ENCODE assay signal across 20 mouse cellular contexts in the genomic region with DNA sequence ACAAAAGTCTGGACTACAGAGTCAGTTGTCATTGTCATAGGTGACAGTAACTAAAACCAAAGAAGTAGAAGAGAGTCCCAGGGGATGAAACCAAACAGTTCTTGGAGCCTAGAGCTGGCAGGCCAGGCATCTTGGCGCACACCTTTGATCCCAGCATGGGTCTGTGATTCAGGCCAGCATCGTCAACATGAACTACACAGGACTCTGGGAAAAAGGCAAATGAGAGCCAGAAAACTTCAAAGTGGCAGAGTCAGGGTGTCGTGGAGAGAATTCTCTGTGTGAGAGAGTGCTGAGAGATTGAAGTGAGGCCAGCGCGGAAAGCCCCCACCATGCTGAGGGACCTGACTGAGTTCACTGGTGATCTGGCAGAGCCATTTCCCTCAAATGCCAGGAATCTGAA. TPM values are rescaled to one million over a fixed set of nuclear protein-coding genes. Genes with fewer than 3 reads are reported as not detected.
DNase-seq lines count a peak whose midpoint lies in the region; ATAC-seq and TF ChIP-seq lines count a peak whose summit lies in the region.
"Had no signal": no experiment of that assay in that cellular context is flagged by ENCODE, and none has a peak within 500 bp of the region (broad histone marks: within the 10 kb centered on the region; RNA-seq: fewer than 3 reads in every experiment).

No protein-coding gene starts in this region.

- no peak overlapping the region for H3K4me3 ChIP-seq in forebrain, postnatal 0 days (ENCODE audit: low read depth, low read length)
- H3K4me3 ChIP-seq in forebrain, embryonic 14.5 days (ENCODE audit: low read depth, low read length), result no peak overlapping the region
- H3K4me3 ChIP-seq in midbrain, postnatal 0 days (ENCODE audit: low read depth, low read length), result no peak overlapping the region
- no peak overlapping the region for H3K4me3 ChIP-seq in midbrain, embryonic 10.5 days
- H3K4me3 ChIP-seq in liver, embryonic 11.5 days (ENCODE audit: low read depth, low read length), result no peak overlapping the region
- no peak overlapping the region for H3K4me3 ChIP-seq in kidney, adult 2 months (ENCODE audit: insufficient read depth, low read depth, low read length)
- H3K4me3 ChIP-seq: heart, adult 2 months; heart, embryonic 15.5 days; hindbrain, embryonic 10.5 days; limb, embryonic 12.5 days; liver, embryonic 13.5 days had no signal

- H3K36me3 ChIP-seq in forebrain, postnatal 0 days (ENCODE audit: insufficient read depth), result no peaks in the 10 kb centered on the region
- no peaks in the 10 kb centered on the region for H3K36me3 ChIP-seq in forebrain, embryonic 14.5 days (ENCODE audit: control insufficient read depth, insufficient read depth, low read length)
- no peaks in the 10 kb centered on the region for H3K36me3 ChIP-seq in midbrain, postnatal 0 days (ENCODE audit: insufficient read depth, low read length)
- 0 out of 2 replicates have a peak, but pooled peaks cover 4% of the 10 kb centered on the region for H3K36me3 ChIP-seq in midbrain, embryonic 10.5 days
- H3K36me3 ChIP-seq in liver, embryonic 11.5 days (ENCODE audit: control insufficient read depth, insufficient read depth, low read length), result no peaks in the 10 kb centered on the region
- peaks cover 1% of the 10 kb centered on the region; the same call in 1 of the 2 replicates for H3K36me3 ChIP-seq in kidney, adult 2 months (ENCODE audit: control insufficient read depth, insufficient read depth, low read length)
- H3K36me3 ChIP-seq: heart, embryonic 15.5 days; limb, embryonic 12.5 days; liver, embryonic 13.5 days had no signal

- no peak for TF ChIP-seq POLR2A in kidney, adult 2 months (IDR thresholded peaks at IDR 0.05; ENCODE audit: low read depth, low read length)

- no peak overlapping the region for H3K4me2 ChIP-seq in forebrain, postnatal 0 days (ENCODE audit: low read depth)
- H3K4me2 ChIP-seq in forebrain, embryonic 14.5 days (ENCODE audit: low read length), result no peak overlapping the region
- H3K4me2 ChIP-seq in midbrain, postnatal 0 days (ENCODE audit: low read depth, low read length, poor library complexity, severe bottlenecking), result no peak overlapping the region
- H3K4me2 ChIP-seq in liver, embryonic 11.5 days, result no peak overlapping the region
- H3K4me2 ChIP-seq: heart, embryonic 15.5 days; limb, embryonic 12.5 days; liver, embryonic 13.5 days; lung, embryonic 14.5 days had no signal

- H3K4me1 ChIP-seq in forebrain, postnatal 0 days (ENCODE audit: insufficient read depth), result no peaks in the 10 kb centered on the region
- no peaks in the 10 kb centered on the region for H3K4me1 ChIP-seq in forebrain, embryonic 14.5 days (ENCODE audit: control insufficient read depth, insufficient read depth, low read length)
- H3K4me1 ChIP-seq in midbrain, postnatal 0 days (ENCODE audit: insufficient read depth, low read length), result no peaks in the 10 kb centered on the region
- H3K4me1 ChIP-seq in midbrain, embryonic 10.5 days, result peaks cover 6% of the 10 kb centered on the region; the same call in 1 of the 2 replicates
- H3K4me1 ChIP-seq in liver, embryonic 11.5 days (replicated peaks; ENCODE audit: control insufficient read depth, insufficient read depth, low read length), result no peaks in the 10 kb centered on the region
- no peaks in the 10 kb centered on the region for H3K4me1 ChIP-seq in kidney, adult 2 months (ENCODE audit: control insufficient read depth, insufficient read depth, low read length)
- H3K4me1 ChIP-seq: heart, embryonic 15.5 days; limb, embryonic 12.5 days had no signal

- WGBS in forebrain, postnatal 0 days, result 76% methylated on average over 5 of the region's 5 CpGs
- WGBS in forebrain, embryonic 14.5 days, result 83% methylated on average over 5 of the region's 5 CpGs
- WGBS in midbrain, postnatal 0 days, result 74% methylated on average over 5 of the region's 5 CpGs
- 82% methylated on average over 5 of the region's 5 CpGs for WGBS in midbrain, embryonic 10.5 days
- 86% methylated on average over 5 of the region's 5 CpGs for WGBS in liver, embryonic 11.5 days
- 80% methylated on average over 5 of the region's 5 CpGs for WGBS in kidney, adult 2 months

- H3K9ac ChIP-seq in forebrain, postnatal 0 days, result no peak overlapping the region
- H3K9ac ChIP-seq in forebrain, embryonic 14.5 days (ENCODE audit: low read length), result no peak overlapping the region
- no peak overlapping the region for H3K9ac ChIP-seq in midbrain, postnatal 0 days (replicated peaks; ENCODE audit: low read length, poor library complexity, severe bottlenecking)
- H3K9ac ChIP-seq in liver, embryonic 11.5 days (ENCODE audit: low read depth, low read length), result no peak overlapping the region
- H3K9ac ChIP-seq: heart, embryonic 15.5 days; limb, embryonic 12.5 days; liver, embryonic 13.5 days; lung, embryonic 14.5 days had no signal

- no peak for TF ChIP-seq CTCF in forebrain, postnatal 0 days (IDR thresholded peaks at IDR 0.05; ENCODE audit: low read depth)
- no peak for TF ChIP-seq CTCF in midbrain, postnatal 0 days (IDR thresholded peaks at IDR 0.05)
- TF ChIP-seq CTCF in kidney, adult 2 months (conservative IDR thresholded peaks at IDR 0.05; ENCODE audit: insufficient read depth, insufficient read length, low read depth, low read length), result no peak

- no peaks in the 10 kb centered on the region for H3K9me3 ChIP-seq in forebrain, postnatal 0 days (ENCODE audit: low read length)
- no peaks in the 10 kb centered on the region for H3K9me3 ChIP-seq in forebrain, embryonic 14.5 days (replicated peaks; ENCODE audit: control insufficient read depth, low read length)
- H3K9me3 ChIP-seq in midbrain, postnatal 0 days (ENCODE audit: low read length), result no peaks in the 10 kb centered on the region
- peaks cover 5% of the 10 kb centered on the region; the same call in 1 of the 2 replicates for H3K9me3 ChIP-seq in midbrain, embryonic 10.5 days (replicated peaks)
- no peaks in the 10 kb centered on the region for H3K9me3 ChIP-seq in liver, embryonic 11.5 days (ENCODE audit: control insufficient read depth, low read length)
- H3K9me3 ChIP-seq: heart, embryonic 15.5 days; liver, embryonic 13.5 days had no signal

- H3K27ac ChIP-seq in forebrain, postnatal 0 days (ENCODE audit: low read depth, low read length), result no peak overlapping the region
- no peak overlapping the region for H3K27ac ChIP-seq in forebrain, embryonic 14.5 days (ENCODE audit: low read depth, low read length)
- H3K27ac ChIP-seq in midbrain, postnatal 0 days (ENCODE audit: low read depth, low read length), result no peak overlapping the region
- no peak overlapping the region for H3K27ac ChIP-seq in midbrain, embryonic 10.5 days (replicated peaks)
- no peak overlapping the region for H3K27ac ChIP-seq in liver, embryonic 11.5 days (ENCODE audit: low read depth, low read length)
- no peak overlapping the region for H3K27ac ChIP-seq in kidney, adult 2 months (ENCODE audit: insufficient read depth, low read depth, low read length)
- H3K27ac ChIP-seq: heart, adult 2 months; heart, embryonic 15.5 days; hindbrain, embryonic 10.5 days; limb, embryonic 12.5 days; liver, embryonic 13.5 days had no signal

- DNase-seq in forebrain, postnatal 0 days, result peak; percentile 14
- DNase-seq in forebrain, embryonic 14.5 days (ENCODE audit: low spot score), result no peak
- DNase-seq in midbrain, postnatal 0 days (ENCODE audit: low spot score), result peak; percentile 47
- no peak for DNase-seq in midbrain, embryonic 10.5 days (ENCODE audit: low spot score)
- DNase-seq in cerebellum, adult 9-10 months, result peak; percentile 80
- DNase-seq in liver, embryonic 11.5 days (ENCODE audit: low spot score), result no peak
- no peak for DNase-seq in kidney, adult 2 months
- DNase-seq: adrenal gland, postnatal 25 days; embryo, embryonic 11 days; gastrocnemius, postnatal 14 days; heart, adult 2 months; kidney, postnatal 36 days; liver, embryonic 13.5 days; lung, embryonic 14.5 days; lung, postnatal 4 days had no signal

- ATAC-seq in forebrain, postnatal 0 days, result peak; percentile 26; the same call in 1 of the 2 replicates
- no peak for ATAC-seq in forebrain, embryonic 14.5 days
- ATAC-seq in midbrain, postnatal 0 days (ENCODE audit: low FRiP score), result no peak
- ATAC-seq in liver, embryonic 11.5 days (replicated peaks; ENCODE audit: low FRiP score), result no peak

- no peaks in the 10 kb centered on the region for H3K27me3 ChIP-seq in forebrain, postnatal 0 days (ENCODE audit: insufficient read depth, low read length)
- H3K27me3 ChIP-seq in forebrain, embryonic 14.5 days (replicated peaks; ENCODE audit: control insufficient read depth, insufficient read depth, low read length), result no peaks in the 10 kb centered on the region
- H3K27me3 ChIP-seq in midbrain, postnatal 0 days (ENCODE audit: insufficient read depth, low read length), result no peaks in the 10 kb centered on the region
- H3K27me3 ChIP-seq in midbrain, embryonic 10.5 days (ENCODE audit: low read depth, poor library complexity, severe bottlenecking), result no peaks in the 10 kb centered on the region
- no peaks in the 10 kb centered on the region for H3K27me3 ChIP-seq in liver, embryonic 11.5 days (replicated peaks; ENCODE audit: control insufficient read depth, insufficient read depth, low read length)
- no peaks in the 10 kb centered on the region for H3K27me3 ChIP-seq in kidney, adult 2 months (replicated peaks; ENCODE audit: control insufficient read depth, insufficient read depth, low read length)
- H3K27me3 ChIP-seq: CH12.LX; heart, embryonic 15.5 days; limb, embryonic 12.5 days; liver, embryonic 13.5 days had no signal

RNA-seq across cellular contexts. Expression of gene Klf9, which starts 29.4 kb away (rescaled TPM):
- total RNA-seq in forebrain, postnatal 0 days (2014; rRNA removed), result 22.5 and 25.9 TPM in 2 replicates
- polyA plus RNA-seq in forebrain, postnatal 0 days (2015; fragmentation: Nextera tagmentation; extraction: Ambion mirVana), result 10.2 and 11.4 TPM in 2 replicates
- 0.97 and 1.1 TPM in 2 replicates for polyA plus RNA-seq in forebrain, embryonic 14.5 days (2014; fragmentation: Nextera tagmentation; extraction: Ambion mirVana)
- 13.8 and 14.7 TPM in 2 replicates for total RNA-seq in midbrain, postnatal 0 days (2014; rRNA removed)
- polyA plus RNA-seq in midbrain, postnatal 0 days (2015; fragmentation: Nextera tagmentation; extraction: Ambion mirVana), result 6.3 and 7.4 TPM in 2 replicates
- polyA plus RNA-seq in midbrain, embryonic 10.5 days (2016; fragmentation: Nextera tagmentation; extraction: Ambion mirVana), result 0.87 and 0.91 TPM in 2 replicates
- polyA plus RNA-seq in liver, embryonic 11.5 days (2014; fragmentation: Nextera tagmentation; extraction: Ambion mirVana), result 2.3 and 2.8 TPM in 2 replicates
- 59.3 and 62.3 TPM in 2 replicates for polyA plus RNA-seq in kidney, adult 2 months (2012; rRNA removed)
- total RNA-seq: CH12.LX, MEL had no signal

Comparison
In these comparisons a context has a peak if more than half of its experiments do, and no peak if none do; other contexts are left out.
1. DNase-seq: peak in forebrain, postnatal 0 days (single experiment), midbrain, postnatal 0 days (single experiment) and cerebellum, adult 9-10 months (single experiment); none in forebrain, embryonic 14.5 days (single experiment), midbrain, embryonic 10.5 days (single experiment), liver, embryonic 11.5 days (single experiment) and kidney, adult 2 months (single experiment).